Comparison of ENCODE assay signal across 10 mouse cellular contexts in genomic region chr15:81017308-81017707, GRCm38 (mm10).
"Had no signal": no experiment of that assay in that cellular context is flagged by ENCODE, and none has a peak within 500 bp of the region (broad histone marks: within the 10 kb centered on the region; RNA-seq: fewer than 3 reads in every experiment).

No protein-coding gene starts in this region.

- H3K27me3 ChIP-seq: limb, embryonic 13.5 days; lung, embryonic 15.5 days; midbrain, embryonic 13.5 days; stomach, embryonic 15.5 days had no signal

- H3K9ac ChIP-seq: limb, embryonic 13.5 days; liver, embryonic 14.5 days; lung, embryonic 15.5 days; midbrain, embryonic 13.5 days; stomach, embryonic 15.5 days had no signal

- ATAC-seq: midbrain, embryonic 13.5 days had no signal

- H3K4me1 ChIP-seq: limb, embryonic 13.5 days; lung, embryonic 15.5 days; midbrain, embryonic 13.5 days; stomach, embryonic 15.5 days had no signal

- H3K4me3 ChIP-seq: limb, embryonic 13.5 days; lung, embryonic 15.5 days; midbrain, embryonic 13.5 days; stomach, embryonic 15.5 days had no signal

- H3K4me2 ChIP-seq: limb, embryonic 13.5 days; lung, embryonic 15.5 days; midbrain, embryonic 13.5 days; stomach, embryonic 15.5 days had no signal

- DNase-seq: kidney, adult 11 months; left cerebral cortex, postnatal 4 days; right cerebral cortex, postnatal 14 days; thymus, adult 2 months had no signal

- H3K9me3 ChIP-seq: limb, embryonic 13.5 days; lung, embryonic 15.5 days; midbrain, embryonic 13.5 days; stomach, embryonic 15.5 days had no signal

- H3K27ac ChIP-seq: kidney, postnatal 0 days; limb, embryonic 13.5 days; liver, embryonic 14.5 days; lung, embryonic 15.5 days; midbrain, embryonic 13.5 days; stomach, embryonic 15.5 days had no signal
